Mouse (Mus musculus) hindbrain, embryonic 16.5 days (tissue): ENCODE measurements around the gene Zfp513. TPM values are rescaled to one million over a fixed set of nuclear protein-coding genes. Genes with fewer than 3 reads are reported as not detected.

Experiments
- ATAC-seq: fragments of 200-750 bp; cut with Nextera tagmentation; 2 replicates; pipeline ENCODE4 v1.8.0; 2017; ENCODE audit warnings: moderate TSS enrichment, moderate library complexity
- H3K27ac ChIP-seq: fragments of 300-500 bp; sonication (generic); 2 replicates; pipeline ENCODE4 v1.5.1; 2014; ENCODE audit warnings: low read depth, mild to moderate bottlenecking, control low read depth, low read length, moderate library complexity
- H3K27me3 ChIP-seq: fragments of 300-500 bp; sonication (generic); replicated peaks from 2 replicates; pipeline ENCODE4 v1.6.1; 2014; ENCODE audit warnings: low read length; ENCODE audit not compliant: control insufficient read depth, insufficient read depth
- H3K36me3 ChIP-seq: fragments of 300-500 bp; sonication (generic); 2 replicates; pipeline ENCODE4 v1.6.1; 2014; ENCODE audit warnings: mild to moderate bottlenecking, low read length, moderate library complexity, mixed read lengths; ENCODE audit not compliant: control insufficient read depth, insufficient read depth
- H3K4me1 ChIP-seq: fragments of 300-500 bp; sonication (generic); 2 replicates; pipeline ENCODE4 v1.6.1; 2014; ENCODE audit warnings: low read depth, low read length; ENCODE audit not compliant: control insufficient read depth, insufficient read depth
- H3K4me2 ChIP-seq: fragments of 300-500 bp; sonication (generic); 2 replicates; pipeline ENCODE4 v1.6.1; 2014; ENCODE audit warnings: mild to moderate bottlenecking, low read length, control low read depth, moderate library complexity
- H3K4me3 ChIP-seq: fragments of 300-500 bp; sonication (generic); 2 replicates; pipeline ENCODE4 v1.5.1; 2014; ENCODE audit warnings: mild to moderate bottlenecking, low read length, control low read depth, moderate library complexity
- H3K9ac ChIP-seq: fragments of 300-500 bp; sonication (generic); 2 replicates; pipeline ENCODE4 v1.6.1; 2014; ENCODE audit warnings: low read depth, mild to moderate bottlenecking, control low read depth, low read length, moderate library complexity
- H3K9me3 ChIP-seq: fragments of 300-500 bp; sonication (generic); 2 replicates; pipeline ENCODE4 v1.6.1; 2014; ENCODE audit warnings: mild to moderate bottlenecking, low read length, moderate library complexity; ENCODE audit not compliant: control insufficient read depth
- WGBS: fragments of 180-500 bp; shearing (Covaris S2); extraction: QIAGEN DNeasy Blood & Tissue Kit; methylation state at CpG from one replicate; pipeline ENCODE4 v1.1.7; 2014; 5-methylcytosine and 5-hydroxymethylcytosine counted together
- polyA plus RNA-seq: library from polyadenylated mRNA; unstranded; fragments of >200 nt; fragmentation: Nextera tagmentation; extraction: Ambion mirVana; gene quantifications from 2 replicates; pipeline ENCODE4 v1.2.1, GENCODE M21; 2015

The Zfp513 gene
- polyA plus RNA-seq, 1 experiment from 2014 or later, result 12.3 TPM

DNA sequence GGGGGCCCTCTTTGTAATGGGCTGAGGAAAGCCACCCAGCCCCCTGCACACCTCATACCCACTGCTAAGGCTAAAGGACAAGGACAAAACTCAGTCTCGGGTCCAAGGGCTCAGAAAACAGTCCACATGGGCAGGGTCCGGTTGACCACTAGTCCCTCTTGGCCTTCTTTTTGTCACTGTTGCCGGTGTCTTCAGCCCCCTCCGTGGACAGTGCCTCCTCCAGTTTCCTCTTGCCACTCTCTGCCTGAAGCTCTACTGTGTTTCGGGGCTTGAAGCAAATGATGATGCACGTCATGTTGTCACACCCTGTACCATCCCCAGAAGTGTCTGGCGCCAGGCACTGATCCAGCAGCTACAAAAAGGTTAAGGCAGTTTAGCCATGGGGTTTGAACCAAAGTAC lies 830 bp upstream of the Zfp513 start:
- Histone ChIP-seq H3K9me3 (peaks cover 5% of the 10 kb centered on the region; the same call in 1 of the 2 replicates), H3K9ac (no peak overlapping the region), H3K27me3 (no peaks in the 10 kb centered on the region), H3K36me3 (peaks cover 64% of the 10 kb centered on the region), H3K4me3 (peak overlapping the region; percentile 85; the same call in 1 of the 2 replicates), H3K27ac (no peak overlapping the region), H3K4me1 (peaks cover 18% of the 10 kb centered on the region), H3K4me2 (peak overlapping the region; percentile 83)
- no peak for ATAC-seq
- 90% methylated on average over 7 of the region's 7 CpGs for WGBS

GRCm38 (mm10) chr5:31201042-31201741 lies 911 bp downstream of the Zfp513 start:
- Histone ChIP-seq H3K27ac (peak overlapping the region; percentile 89), H3K9me3 (peaks cover 5% of the 10 kb centered on the region; the same call in 1 of the 2 replicates), H3K27me3 (no peaks in the 10 kb centered on the region), H3K4me2 (peak overlapping the region; percentile 93), H3K4me3 (peak overlapping the region; percentile 85), H3K9ac (peak overlapping the region; percentile 90), H3K4me1 (peaks cover 18% of the 10 kb centered on the region), H3K36me3 (peaks cover 66% of the 10 kb centered on the region)
- no peak for ATAC-seq
- WGBS, result 24% methylated on average over 13 of the region's 13 CpGs

- WGBS, result 91% methylated on average over 27 of the region's 27 CpGs
- Histone ChIP-seq H3K27ac (no peak overlapping the region), H3K27me3 (no peaks in the 10 kb centered on the region), H3K36me3 (peaks cover 67% of the 10 kb centered on the region), H3K9ac (no peak overlapping the region), H3K4me2 (no peak overlapping the region), H3K4me1 (peaks cover 18% of the 10 kb centered on the region), H3K4me3 (no peak overlapping the region), H3K9me3 (peaks cover 5% of the 10 kb centered on the region; the same call in 1 of the 2 replicates)
- ATAC-seq, result no peak
Measured at GRCm38 (mm10) chr5:31200327-31200768, 1.8 kb downstream of the Zfp513 start.

- ATAC-seq, result no peak
- Histone ChIP-seq H3K4me2 (no peak overlapping the region), H3K9me3 (peaks cover 5% of the 10 kb centered on the region; the same call in 1 of the 2 replicates), H3K9ac (no peak overlapping the region), H3K27me3 (no peaks in the 10 kb centered on the region), H3K36me3 (peaks cover 66% of the 10 kb centered on the region), H3K4me3 (no peak overlapping the region), H3K4me1 (peaks cover 18% of the 10 kb centered on the region), H3K27ac (no peak overlapping the region)
- WGBS, result 74% methylated on average over 9 of the region's 9 CpGs
Measured at GRCm38 (mm10) chr5:31199893-31200292, 2.2 kb downstream of the Zfp513 start.

- H3K9me3 ChIP-seq, result peaks cover 5% of the 10 kb centered on the region; the same call in 1 of the 2 replicates
- H3K27ac ChIP-seq, result no peak overlapping the region
- no peak for ATAC-seq
- H3K36me3 ChIP-seq, result peaks cover 62% of the 10 kb centered on the region
- no peak overlapping the region for H3K4me3 ChIP-seq
- H3K9ac ChIP-seq, result no peak overlapping the region
- WGBS, result 92% methylated on average over 19 of the region's 19 CpGs
- no peak overlapping the region for H3K4me2 ChIP-seq
- peaks cover 20% of the 10 kb centered on the region for H3K4me1 ChIP-seq
- H3K27me3 ChIP-seq, result no peaks in the 10 kb centered on the region
Measured at GRCm38 (mm10) chr5:31199321-31199892, 2.7 kb downstream of the Zfp513 start.

DNA sequence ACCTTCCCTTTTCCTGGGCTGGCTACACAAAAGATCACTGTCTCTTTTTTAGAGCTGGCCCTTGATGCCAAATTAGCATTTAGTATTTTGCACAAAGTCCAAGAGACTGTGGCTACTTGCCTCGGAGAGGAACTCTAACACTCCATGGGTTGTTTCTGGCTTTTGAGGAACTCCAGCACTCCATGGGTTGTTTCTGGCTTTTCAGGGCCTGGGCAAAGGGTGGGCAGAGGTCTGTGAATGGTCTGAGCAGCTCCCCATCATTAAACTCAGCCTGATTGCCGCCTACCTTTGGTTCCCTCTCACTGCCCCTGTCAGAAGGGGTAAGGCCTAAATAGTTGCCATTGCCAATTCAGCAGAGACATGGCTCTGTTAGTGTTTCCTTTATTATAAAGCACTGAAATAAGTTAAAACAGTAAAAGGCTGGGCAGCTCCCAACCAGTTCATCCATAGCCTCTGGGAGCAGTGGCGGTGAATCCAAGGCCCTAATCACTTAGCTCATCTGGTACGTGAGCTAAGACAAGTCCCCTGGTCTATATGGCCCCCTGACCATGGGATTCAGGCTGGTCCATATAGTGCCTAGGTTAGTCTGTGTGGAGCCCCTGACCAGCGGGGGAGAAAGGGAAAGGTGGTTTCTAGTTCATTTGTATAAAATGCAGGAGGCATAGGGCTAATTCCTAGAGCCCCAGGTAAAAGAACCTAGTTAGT lies 3.3 kb downstream of the Zfp513 start:
- Histone ChIP-seq H3K9ac (no peak overlapping the region), H3K9me3 (peaks cover 5% of the 10 kb centered on the region; the same call in 1 of the 2 replicates), H3K4me3 (no peak overlapping the region), H3K27me3 (no peaks in the 10 kb centered on the region), H3K27ac (no peak overlapping the region), H3K36me3 (peaks cover 57% of the 10 kb centered on the region), H3K4me1 (peaks cover 26% of the 10 kb centered on the region), H3K4me2 (no peak overlapping the region)
- WGBS, result 80% methylated on average over 5 of the region's 5 CpGs
- no peak for ATAC-seq

DNA sequence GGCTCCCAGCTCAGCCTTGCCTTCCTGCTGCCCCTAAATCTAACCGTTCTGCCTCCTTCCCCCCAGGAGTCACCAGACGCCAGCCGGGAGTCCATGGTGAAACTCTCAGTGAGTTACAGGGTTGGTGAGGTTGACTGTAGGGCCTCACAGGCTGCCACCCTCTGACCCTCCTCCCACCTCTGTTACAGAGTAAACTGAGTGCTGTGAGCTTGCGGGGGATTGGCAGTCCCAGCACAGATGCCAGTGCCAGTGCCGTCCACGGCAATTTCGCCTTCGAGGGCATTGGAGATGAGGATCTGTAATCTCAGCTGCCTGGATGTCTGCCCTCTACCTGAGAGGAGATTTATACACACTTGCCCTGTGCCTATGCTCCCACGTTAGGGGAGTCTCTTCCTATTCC lies 3.9 kb downstream of the Zfp513 start:
- Histone ChIP-seq H3K9ac (no peak overlapping the region), H3K9me3 (peaks cover 5% of the 10 kb centered on the region; the same call in 1 of the 2 replicates), H3K27ac (no peak overlapping the region), H3K36me3 (peaks cover 51% of the 10 kb centered on the region), H3K4me2 (no peak overlapping the region), H3K27me3 (no peaks in the 10 kb centered on the region), H3K4me1 (peaks cover 27% of the 10 kb centered on the region), H3K4me3 (no peak overlapping the region)
- WGBS, result 83% methylated on average over 9 of the region's 9 CpGs
- ATAC-seq, result no peak

DNA sequence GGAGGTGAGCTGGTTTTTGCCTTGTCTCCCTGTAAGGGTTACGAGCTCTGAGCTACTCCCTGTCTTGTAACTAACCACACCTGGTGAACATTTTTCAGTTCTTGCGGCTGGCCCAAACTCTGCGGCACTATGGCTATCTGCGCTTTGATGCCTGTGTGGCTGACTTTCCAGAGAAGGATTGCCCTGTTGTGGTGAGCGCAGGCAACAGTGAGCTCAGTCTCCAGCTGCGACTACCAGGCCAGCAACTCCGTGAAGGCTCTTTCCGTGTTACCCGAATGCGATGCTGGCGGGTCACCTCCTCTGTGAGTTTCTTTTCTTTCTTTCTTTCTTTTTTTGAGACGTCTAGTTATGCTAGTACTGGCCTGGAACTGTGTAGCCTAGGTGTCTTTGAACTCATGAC lies 5.0 kb downstream of the Zfp513 start:
- Histone ChIP-seq H3K4me2 (no peak overlapping the region), H3K4me3 (no peak overlapping the region), H3K36me3 (peaks cover 47% of the 10 kb centered on the region), H3K9me3 (peaks cover 5% of the 10 kb centered on the region; the same call in 1 of the 2 replicates), H3K27ac (no peak overlapping the region), H3K4me1 (peaks cover 22% of the 10 kb centered on the region), H3K9ac (no peak overlapping the region), H3K27me3 (no peaks in the 10 kb centered on the region)
- 97% methylated on average over 12 of the region's 12 CpGs for WGBS
- ATAC-seq, result no peak

- Histone ChIP-seq H3K4me1 (peaks cover 27% of the 10 kb centered on the region), H3K27me3 (no peaks in the 10 kb centered on the region), H3K4me3 (no peak overlapping the region), H3K9me3 (peaks cover 5% of the 10 kb centered on the region; the same call in 1 of the 2 replicates), H3K36me3 (peaks cover 47% of the 10 kb centered on the region), H3K27ac (no peak overlapping the region), H3K9ac (no peak overlapping the region), H3K4me2 (no peak overlapping the region)
- no peak for ATAC-seq
- 96% methylated on average over 10 of the region's 10 CpGs for WGBS
Measured at GRCm38 (mm10) chr5:31196207-31196606, 5.9 kb downstream of the Zfp513 start.
